Mouse (Mus musculus) CH12.LX (cell line): ENCODE measurements around the gene Sf3b3.

Source experiments
- CTCF ChIP-seq, 2 experiments: IDR thresholded peaks in 1 of 2; conservative IDR thresholded peaks in 1 of 2; 2 replicates each; pipeline ENCODE4 v1.5.1; 2011 to 2012; ENCODE audit warnings: low read depth in 2 of 2, low read length in 2 of 2, improper control_type of control experiment in 1 of 2, inconsistent platforms in 1 of 2, mild to moderate bottlenecking in 1 of 2, moderate library complexity in 1 of 2
- E2F4 ChIP-seq: IDR thresholded peaks from 2 replicates; pipeline ENCODE4 v1.6.1; 2011; ENCODE audit warnings: low read depth, low read length, improper control_type of control experiment; ENCODE audit not compliant: insufficient replicate concordance
- HCFC1 ChIP-seq: IDR thresholded peaks from 2 replicates; pipeline ENCODE4 v1.6.1; 2012; ENCODE audit warnings: low read depth, mild to moderate bottlenecking, inconsistent platforms, low read length, improper control_type of control experiment
- MAFK ChIP-seq: IDR thresholded peaks from 2 replicates; pipeline ENCODE4 v1.6.1; 2011; ENCODE audit warnings: low read length, improper control_type of control experiment; ENCODE audit not compliant: insufficient replicate concordance
- NELFE ChIP-seq: IDR thresholded peaks from 2 replicates; pipeline ENCODE4 v1.6.1; 2011; ENCODE audit warnings: low read depth, low read length, improper control_type of control experiment
- NRF1 ChIP-seq: IDR thresholded peaks from 2 replicates; pipeline ENCODE4 v1.6.1; 2014; ENCODE audit warnings: low read depth, mild to moderate bottlenecking, inconsistent platforms, low read length, improper control_type of control experiment, moderate library complexity
- PAX5 ChIP-seq: IDR thresholded peaks from 2 replicates; pipeline ENCODE4 v1.6.1; 2012; ENCODE audit warnings: low read length, inconsistent platforms, mixed read lengths
- POLR2A ChIP-seq: IDR thresholded peaks from 2 replicates; pipeline ENCODE4 v1.6.1; 2011; ENCODE audit warnings: low read depth, mild to moderate bottlenecking, improper control_type of control experiment, low read length
- RAD21 ChIP-seq: IDR thresholded peaks from 2 replicates; pipeline ENCODE4 v1.6.1; 2011; ENCODE audit warnings: low read depth, mild to moderate bottlenecking, low read length, improper control_type of control experiment, moderate library complexity
- USF1 ChIP-seq: IDR thresholded peaks from 2 replicates; pipeline ENCODE4 v1.6.1; 2014; ENCODE audit warnings: low read depth, mild to moderate bottlenecking, inconsistent platforms, low read length, improper control_type of control experiment
- ZC3H11A ChIP-seq: IDR thresholded peaks from 2 replicates; pipeline ENCODE4 v1.6.1; 2012; ENCODE audit warnings: low read depth, mild to moderate bottlenecking, inconsistent platforms, low read length, improper control_type of control experiment
- ZMIZ1 ChIP-seq: IDR thresholded peaks from 2 replicates; pipeline ENCODE4 v1.6.1; 2012; ENCODE audit warnings: low read depth, mild to moderate bottlenecking, inconsistent platforms, low read length, improper control_type of control experiment
- ZNF384 ChIP-seq: IDR thresholded peaks from 2 replicates; pipeline ENCODE4 v1.6.1; 2012; ENCODE audit warnings: low read depth, low read length, improper control_type of control experiment, inconsistent platforms

DNA sequence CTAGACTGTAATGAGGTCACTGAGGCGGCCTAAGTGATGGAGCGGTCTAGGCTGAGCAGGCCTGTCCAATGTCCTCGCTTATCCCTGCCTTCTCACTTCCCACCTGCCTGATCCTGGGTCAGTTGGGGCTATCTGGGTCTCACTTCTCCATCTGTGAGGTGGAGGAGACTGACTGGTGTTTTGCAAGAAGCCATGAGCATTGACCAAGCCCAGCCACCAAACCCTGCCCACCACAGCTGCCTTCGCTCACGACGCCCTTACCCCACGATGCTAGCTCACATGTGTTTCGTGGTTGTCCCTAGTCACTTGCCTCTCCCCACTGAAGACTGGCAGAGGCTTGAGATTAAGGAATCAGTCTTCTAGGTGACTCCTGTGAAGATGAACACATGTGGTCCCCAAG is 49.5 kb downstream of the Sf3b3 start:
- TF ChIP-seq RAD21: no peak
- no peak for TF ChIP-seq POLR2A
- no peak for TF ChIP-seq CTCF (conservative IDR thresholded peaks at IDR 0.05 in 1 of 2, IDR thresholded peaks at IDR 0.05 in 1 of 2; ENCODE audit: low read depth in 2 of 2, low read length in 2 of 2)
- TF ChIP-seq MAFK: no peak
- no peak for TF ChIP-seq ZNF384
- no peak for TF ChIP-seq NRF1
- TF ChIP-seq ZMIZ1: no peak
- TF ChIP-seq HCFC1: no peak
- no peak for TF ChIP-seq PAX5
- no peak for TF ChIP-seq USF1
- TF ChIP-seq NELFE: no peak
- TF ChIP-seq ZC3H11A: no peak
- TF ChIP-seq E2F4: no peak
